Mouse (Mus musculus) hindbrain, postnatal 0 days (tissue): Measurements from ENCODE around the gene Iqcd. TPM values are rescaled to one million over a fixed set of nuclear protein-coding genes. Genes with fewer than 3 reads are reported as not detected.
A peak's percentile ranks its signal among the peaks of the same experiment; 100 is the strongest.

Experiments
- ATAC-seq: fragments of 200-750 bp; cut with Nextera tagmentation; 2 replicates; pipeline ENCODE4 v1.8.0; 2017; ENCODE audit warnings: mild to moderate bottlenecking, moderate TSS enrichment, moderate library complexity
- DNase-seq: peaks from one replicate; pipeline ENCODE4 v3.0.0-alpha.2; 2015; ENCODE audit warnings: low spot score
- H3K27ac ChIP-seq: fragments of 300-500 bp; sonication (generic); 2 replicates; pipeline ENCODE4 v1.5.1; 2014; ENCODE audit warnings: mild to moderate bottlenecking
- H3K27me3 ChIP-seq: fragments of 300-500 bp; sonication (generic); 2 replicates; pipeline ENCODE4 v1.6.1; 2014; ENCODE audit warnings: low read length, mixed read lengths; ENCODE audit not compliant: insufficient read depth
- H3K36me3 ChIP-seq: fragments of 300-500 bp; sonication (generic); 2 replicates; pipeline ENCODE4 v1.6.1; 2014; ENCODE audit warnings: low read length, mixed read lengths; ENCODE audit not compliant: insufficient read depth
- H3K4me1 ChIP-seq: fragments of 300-500 bp; sonication (generic); 2 replicates; pipeline ENCODE4 v1.6.1; 2014; ENCODE audit warnings: antibody characterized with exemption, low read length, mixed read lengths; ENCODE audit not compliant: insufficient read depth
- H3K4me2 ChIP-seq: fragments of 300-500 bp; sonication (generic); 2 replicates; pipeline ENCODE4 v1.6.1; 2014; ENCODE audit warnings: low read depth, mild to moderate bottlenecking, low read length, moderate library complexity, mixed read lengths
- H3K4me3 ChIP-seq: fragments of 300-500 bp; sonication (generic); 2 replicates; pipeline ENCODE4 v1.5.1; 2014; ENCODE audit warnings: low read length
- H3K9ac ChIP-seq: fragments of 300-500 bp; sonication (generic); replicated peaks from 2 replicates; pipeline ENCODE4 v1.6.1; 2014; ENCODE audit warnings: mild to moderate bottlenecking, low read length, moderate library complexity, mixed read lengths
- H3K9me3 ChIP-seq: fragments of 300-500 bp; sonication (generic); 2 replicates; pipeline ENCODE4 v1.6.1; 2016; ENCODE audit warnings: low read length, mixed read lengths
- CTCF ChIP-seq: IDR thresholded peaks from 2 replicates; pipeline ENCODE4 v1.5.1; 2016; ENCODE audit warnings: antibody characterized with exemption, control low read depth, low read depth
- WGBS: fragments of 180-500 bp; shearing (Covaris S2); extraction: QIAGEN DNeasy Blood & Tissue Kit; methylation state at CpG from one replicate; pipeline ENCODE4 v1.1.7; 2014; 5-methylcytosine and 5-hydroxymethylcytosine counted together
- polyA plus RNA-seq: library from polyadenylated mRNA; unstranded; fragments of >200 nt; fragmentation: Nextera tagmentation; extraction: Ambion mirVana; gene quantifications from 2 replicates; pipeline ENCODE4 v1.2.1, GENCODE M21; 2015
- total RNA-seq: library from RNA; depleted of rRNA; stranded (reverse); fragments of >200 nt; gene quantifications from 2 replicates; pipeline ENCODE4 v1.2.3, GENCODE M21; 2014; rRNA removed

The Iqcd gene
- 0.63 and 1.9 TPM in 2 replicates for total RNA-seq
- 1.8 and 2.0 TPM in 2 replicates for polyA plus RNA-seq

DNA sequence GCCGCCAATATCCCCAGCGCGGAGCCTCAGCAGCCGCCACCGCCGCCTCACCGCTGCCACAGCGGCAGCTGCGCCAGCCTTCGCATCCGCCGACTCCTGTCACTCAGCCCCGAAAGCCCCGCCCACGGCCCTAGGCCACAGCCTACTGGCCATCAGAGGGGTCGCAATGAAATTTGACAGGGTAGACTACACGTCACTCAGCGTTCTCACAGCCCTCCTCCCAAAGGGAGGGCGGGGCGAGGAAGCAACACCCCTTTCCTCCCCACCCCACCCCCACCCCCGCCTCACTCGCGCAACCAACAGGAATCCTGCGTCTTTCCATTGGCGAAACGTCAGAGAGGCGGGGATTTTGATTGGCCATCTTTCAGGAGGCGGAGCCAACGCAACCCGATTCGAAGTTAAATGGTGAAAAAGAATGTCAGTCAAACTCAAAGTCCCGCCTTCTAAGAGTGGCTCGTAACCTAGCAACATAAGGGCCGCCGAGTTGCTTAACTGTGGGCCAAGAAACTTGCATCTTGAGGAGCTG lies at the start of gene Iqcd, which contains the start of gene Tpcn1:
Gene Iqcd, plus strand, starts transcription at position 448 of the 526 bp plus-strand sequence.
Gene Tpcn1, minus strand, starts transcription at position 105 of the 526 bp plus-strand sequence.
- Histone ChIP-seq H3K4me1 (peaks cover 16% of the 10 kb centered on the region), H3K27me3 (no peaks in the 10 kb centered on the region), H3K4me3 (peak within 1 kb of the TSS; percentile 81), H3K36me3 (no peaks in the 10 kb centered on the region), H3K9me3 (no peaks in the 10 kb centered on the region), H3K9ac (peak within 1 kb of the TSS; percentile 72), H3K27ac (peak within 1 kb of the TSS; percentile 76; the same call in 1 of the 2 replicates), H3K4me2 (peak within 1 kb of the TSS; percentile 93)
- 0% methylated on average over 33 of the region's 35 CpGs for WGBS
- peak; percentile 39; the same call in 1 of the 2 replicates for TF ChIP-seq CTCF
- DNase-seq (peak; percentile 100), ATAC-seq (peak; percentile 99)

DNA sequence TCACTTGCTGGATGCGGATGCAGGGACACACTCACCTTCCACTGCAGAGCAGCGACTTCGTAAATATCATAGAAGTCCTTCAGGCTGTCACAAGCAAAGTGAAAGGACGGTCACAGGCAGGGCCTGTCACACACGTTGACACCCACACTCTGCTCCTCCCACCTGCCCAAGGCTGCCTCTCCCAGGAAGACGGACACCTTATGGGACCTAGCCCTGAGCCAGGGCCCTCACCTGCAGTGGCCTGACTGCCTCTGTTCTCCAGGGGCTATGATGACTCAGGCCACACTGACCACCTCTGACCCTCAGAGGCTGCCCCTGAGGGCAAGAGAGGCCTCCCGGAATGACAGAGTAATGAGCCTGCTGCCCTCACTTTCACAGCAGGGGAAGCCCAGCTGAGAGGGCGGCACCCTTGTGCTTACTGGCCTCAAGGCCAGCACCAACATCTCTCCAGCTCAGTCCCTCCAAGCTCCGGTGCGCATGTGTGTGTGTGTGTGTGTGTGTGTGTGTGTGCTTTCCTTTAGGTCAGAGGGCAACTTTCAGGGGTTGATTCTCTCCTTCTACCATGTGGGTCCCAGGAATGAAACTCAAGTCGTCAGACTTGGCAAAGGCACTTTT lies 40.5 kb upstream of the Iqcd start:
- Histone ChIP-seq H3K36me3 (peaks cover 20% of the 10 kb centered on the region; the same call in 1 of the 2 replicates), H3K27ac (no peak overlapping the region), H3K9ac (no peak overlapping the region), H3K4me3 (no peak overlapping the region), H3K27me3 (no peaks in the 10 kb centered on the region), H3K4me1 (no peaks in the 10 kb centered on the region), H3K9me3 (no peaks in the 10 kb centered on the region), H3K4me2 (no peak overlapping the region)
- no peak for TF ChIP-seq CTCF
- DNase-seq, result no peak
- no peak for ATAC-seq
- WGBS, result 81% methylated on average over 11 of the region's 11 CpGs

DNA sequence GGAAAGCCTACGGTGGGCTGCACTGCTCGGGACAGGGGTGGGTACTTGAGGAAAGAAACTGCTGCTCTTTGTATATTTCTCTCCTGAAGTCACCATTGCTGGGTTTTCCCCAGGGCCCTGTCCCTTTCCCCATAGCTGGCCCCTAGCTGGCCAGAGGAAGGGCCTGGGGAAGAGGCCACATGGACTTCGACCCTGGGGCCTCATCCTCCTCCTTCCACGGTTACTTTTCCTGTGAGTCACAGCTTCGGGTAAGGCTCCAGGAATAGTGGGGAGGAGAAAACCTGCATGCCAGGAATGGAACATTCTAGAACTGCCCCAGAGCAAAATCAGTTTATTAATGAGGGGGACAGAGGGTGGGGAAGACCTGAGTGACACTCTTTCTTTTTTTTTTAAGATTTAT lies 38.7 kb upstream of the Iqcd start:
- WGBS, result 86% methylated on average over 5 of the region's 5 CpGs
- ATAC-seq, result no peak
- no peak for TF ChIP-seq CTCF
- H3K4me2 ChIP-seq, result no peak overlapping the region
- DNase-seq, result no peak
- peaks cover 24% of the 10 kb centered on the region for H3K36me3 ChIP-seq
- H3K9me3 ChIP-seq, result no peaks in the 10 kb centered on the region
- H3K27ac ChIP-seq, result no peak overlapping the region
- no peak overlapping the region for H3K9ac ChIP-seq
- no peak overlapping the region for H3K4me3 ChIP-seq
- no peaks in the 10 kb centered on the region for H3K4me1 ChIP-seq
- H3K27me3 ChIP-seq, result no peaks in the 10 kb centered on the region

DNA sequence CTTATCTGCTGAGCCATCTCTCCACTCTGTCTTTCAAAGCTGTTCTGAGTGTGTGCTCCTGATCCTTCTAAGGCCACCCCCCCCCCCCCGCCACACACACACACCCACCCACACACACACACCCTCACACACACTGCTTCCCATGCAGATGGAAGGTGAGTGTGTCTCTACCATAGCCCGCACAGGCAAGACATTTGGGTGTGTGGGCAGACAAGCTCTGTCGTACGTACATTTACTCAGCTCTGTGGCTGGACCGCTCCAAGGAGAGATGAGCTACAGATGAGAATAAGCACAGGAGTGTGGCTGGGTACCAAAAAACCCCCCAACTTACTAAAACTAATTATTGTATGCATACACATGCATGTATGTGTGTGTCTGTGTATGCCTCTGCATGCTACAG lies 38.1 kb upstream of the Iqcd start:
- ATAC-seq, result no peak
- DNase-seq, result no peak

DNA sequence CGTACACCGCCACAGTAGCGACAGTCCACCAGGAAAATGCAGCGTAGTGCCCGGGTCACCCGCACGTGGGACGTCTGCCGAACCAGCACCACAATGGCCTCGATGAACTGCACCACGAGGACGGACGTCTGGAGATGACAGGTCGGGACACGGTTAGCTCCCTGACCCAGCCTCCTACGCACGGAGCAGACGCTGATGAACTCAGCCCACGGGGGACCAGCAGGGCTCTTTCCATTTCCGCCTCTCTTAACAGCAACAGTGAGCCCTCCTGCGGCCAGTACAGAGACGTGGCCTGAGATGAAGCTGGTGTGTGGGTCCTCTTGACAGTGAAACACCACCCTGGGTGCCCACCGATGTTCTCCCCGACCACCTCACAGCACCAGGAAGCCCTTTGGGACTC lies 32.9 kb upstream of the Iqcd start:
- no peak for TF ChIP-seq CTCF
- Histone ChIP-seq H3K9ac (no peak overlapping the region), H3K36me3 (peaks cover 22% of the 10 kb centered on the region), H3K9me3 (no peaks in the 10 kb centered on the region), H3K27me3 (no peaks in the 10 kb centered on the region), H3K4me2 (no peak overlapping the region), H3K27ac (no peak overlapping the region), H3K4me1 (peaks cover 10% of the 10 kb centered on the region; the same call in 1 of the 2 replicates), H3K4me3 (no peak overlapping the region)
- WGBS, result 82% methylated on average over 24 of the region's 24 CpGs
- no peak for ATAC-seq
- DNase-seq, result no peak

More for the DNA sequence above, 38.1 kb upstream of the Iqcd start:
- H3K9me3 ChIP-seq, result no peaks in the 10 kb centered on the region
- H3K4me1 ChIP-seq, result no peaks in the 10 kb centered on the region
- 98% methylated on average over 5 of the region's 5 CpGs for WGBS
- H3K36me3 ChIP-seq, result peaks cover 27% of the 10 kb centered on the region
- H3K4me2 ChIP-seq, result no peak overlapping the region
- no peak overlapping the region for H3K9ac ChIP-seq
- no peaks in the 10 kb centered on the region for H3K27me3 ChIP-seq
- H3K4me3 ChIP-seq, result no peak overlapping the region
- TF ChIP-seq CTCF, result no peak
- H3K27ac ChIP-seq, result no peak overlapping the region

DNA sequence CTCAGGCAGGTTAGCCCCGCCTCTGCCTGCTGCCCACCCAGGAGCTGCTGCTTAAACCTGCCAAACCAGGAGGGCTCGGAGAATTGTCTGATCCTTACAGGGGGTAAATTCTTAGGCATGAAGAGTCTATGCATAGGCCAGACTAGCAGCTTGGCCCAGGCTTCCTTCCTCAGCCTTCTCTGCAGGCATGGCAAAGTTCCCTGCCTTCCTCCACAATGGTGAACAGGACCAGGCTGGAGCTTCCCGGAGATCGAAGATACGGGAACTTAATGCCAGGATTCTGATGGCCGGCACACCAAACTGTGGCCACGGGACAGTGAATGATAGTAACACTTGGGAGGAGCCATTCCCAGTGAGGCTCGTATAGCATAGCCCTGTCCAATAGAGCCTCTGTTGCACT lies 30.8 kb upstream of the Iqcd start:
- Histone ChIP-seq H3K9me3 (no peaks in the 10 kb centered on the region), H3K27me3 (no peaks in the 10 kb centered on the region), H3K4me2 (no peak overlapping the region), H3K36me3 (peaks cover 12% of the 10 kb centered on the region), H3K9ac (no peak overlapping the region), H3K4me1 (peaks cover 14% of the 10 kb centered on the region; the same call in 1 of the 2 replicates), H3K27ac (no peak overlapping the region), H3K4me3 (no peak overlapping the region)
- no peak for DNase-seq
- 61% methylated on average over 8 of the region's 8 CpGs for WGBS
- no peak for TF ChIP-seq CTCF
- no peak for ATAC-seq

DNA sequence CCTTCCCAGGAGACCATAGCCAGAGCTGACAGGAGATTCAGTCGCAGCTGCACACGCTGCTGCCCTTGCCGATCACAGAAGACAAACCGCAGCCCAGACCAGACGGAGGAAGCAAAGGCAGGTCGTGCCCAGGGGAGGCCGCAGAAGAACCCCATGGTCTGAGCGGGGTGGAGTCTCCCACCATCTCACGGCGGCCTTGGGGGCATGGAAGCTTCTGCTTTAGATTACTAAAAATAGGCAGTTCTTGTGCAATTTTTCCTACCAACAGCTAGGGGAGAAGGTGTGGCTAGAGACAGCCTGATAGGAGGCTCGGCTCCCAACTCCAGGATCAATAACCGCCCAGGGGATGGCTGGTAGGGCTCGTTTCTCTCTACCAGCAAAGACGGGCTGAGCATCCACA lies 30.1 kb upstream of the Iqcd start:
- no peak for TF ChIP-seq CTCF
- DNase-seq, result no peak
- Histone ChIP-seq H3K36me3 (peaks cover 12% of the 10 kb centered on the region), H3K27me3 (no peaks in the 10 kb centered on the region), H3K4me1 (peaks cover 14% of the 10 kb centered on the region; the same call in 1 of the 2 replicates), H3K9me3 (no peaks in the 10 kb centered on the region), H3K27ac (0 out of 2 replicates have a peak overlapping the region, but pooled peaks have one; percentile 15), H3K9ac (no peak overlapping the region), H3K4me2 (no peak overlapping the region), H3K4me3 (no peak overlapping the region)
- ATAC-seq, result no peak
- WGBS, result 65% methylated on average over 14 of the region's 14 CpGs
